Mouse (Mus musculus): ENCODE results near the gene Itsn1. TPM values are rescaled to one million over a fixed set of nuclear protein-coding genes. Genes with fewer than 3 reads are reported as not detected.

Gene Itsn1
- total and polyA plus RNA-seq, 2 experiments from 2014 or later, result 11.9 to 64.7 TPM

DNA sequence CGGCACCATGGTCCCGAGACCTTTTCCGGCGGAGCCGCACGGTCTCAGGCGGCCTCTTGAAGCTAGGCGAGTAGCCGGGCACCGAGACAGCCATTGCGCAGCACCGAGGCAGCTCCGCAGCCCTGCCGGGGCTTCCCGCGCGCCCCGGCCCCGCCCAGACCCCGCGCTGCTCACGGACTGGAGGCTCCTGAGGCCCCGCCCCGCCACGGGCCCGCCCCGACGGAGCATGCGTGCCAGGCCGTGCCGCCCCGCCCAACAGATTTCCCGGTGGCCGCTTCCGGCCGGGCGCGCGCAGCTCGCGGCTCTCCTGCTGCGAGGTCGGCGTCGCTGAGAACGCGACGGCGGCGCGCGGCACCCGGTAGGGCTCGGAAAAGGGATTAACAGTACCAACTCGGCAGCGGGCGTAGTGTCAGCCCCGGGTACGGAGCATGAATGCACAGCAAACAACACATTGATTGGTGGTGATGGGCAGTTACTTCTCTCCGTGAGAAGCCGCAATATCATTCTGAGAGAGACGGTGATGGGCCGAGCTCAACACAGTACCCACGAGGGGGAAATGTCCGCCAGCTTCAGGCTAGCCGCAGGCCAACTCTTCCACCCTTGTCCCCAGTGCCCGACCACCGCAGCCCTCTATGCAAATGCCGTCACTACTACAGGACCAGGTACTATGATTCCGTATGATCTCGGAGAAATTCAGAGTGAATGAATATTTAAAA lies 40.3 kb upstream of the Itsn1 start, which contains the start of gene Donson:
Gene Donson (minus strand): TSS at position 152 of the 716 bp plus-strand sequence.
- under 1% methylated on average over 65 of the region's 71 CpGs for WGBS
- DNase-seq (ENCODE audit: low spot score) (peak; percentile 84), ATAC-seq (ENCODE audit: insufficient read depth, low read depth) (peak; percentile 99)
- Histone ChIP-seq H3K4me2 (ENCODE audit: low read depth, low read length) (peak within 1 kb of the TSS; percentile 99), H3K27ac (ENCODE audit: low read depth) (peak within 1 kb of the TSS; percentile 78), H3K36me3 (replicated peaks; ENCODE audit: control insufficient read depth, insufficient read depth, low read length) (peaks cover 22% of the 10 kb centered on the region), H3K27me3 (ENCODE audit: control insufficient read depth, insufficient read depth, low read length) (no peaks in the 10 kb centered on the region), H3K4me3 (ENCODE audit: low read depth, low read length) (peak within 1 kb of the TSS; percentile 93), H3K4me1 (ENCODE audit: control insufficient read depth, insufficient read depth) (peaks cover 9% of the 10 kb centered on the region; the same call in 1 of the 2 replicates), H3K9ac (replicated peaks; ENCODE audit: low read depth, low read length) (peak within 1 kb of the TSS; percentile 84), H3K9me3 (replicated peaks; ENCODE audit: control insufficient read depth, low read length) (no peaks in the 10 kb centered on the region)
- TF ChIP-seq EP300 (IDR thresholded peaks at IDR 0.05; ENCODE audit: low read depth) (no peak), CTCF (IDR thresholded peaks at IDR 0.05; ENCODE audit: low read depth) (no peak)

DNA sequence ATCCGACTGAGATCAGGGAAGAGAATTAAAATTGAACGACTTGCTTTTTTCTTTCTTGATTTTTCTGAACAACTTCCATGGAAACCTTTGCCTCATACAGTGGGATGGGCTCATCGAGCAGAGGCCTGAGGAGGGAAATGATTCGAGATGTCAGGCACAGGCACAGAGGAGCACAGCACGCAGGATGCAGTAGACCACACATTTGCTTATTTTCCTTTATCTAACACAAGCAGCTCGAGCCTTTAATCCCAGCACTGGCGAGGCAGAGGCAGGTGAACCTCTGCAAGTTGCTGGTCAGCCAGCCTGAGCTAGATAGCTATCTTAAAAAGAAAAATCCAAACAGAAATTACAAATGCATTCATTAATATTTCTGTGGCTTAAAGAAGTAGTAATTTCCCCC lies 39.3 kb upstream of the Itsn1 start:
- H3K36me3 ChIP-seq (replicated peaks; ENCODE audit: control insufficient read depth, insufficient read depth, low read length), result peaks cover 12% of the 10 kb centered on the region; the same call in 1 of the 2 replicates
- H3K4me1 ChIP-seq (ENCODE audit: control insufficient read depth, insufficient read depth), result peaks cover 9% of the 10 kb centered on the region; the same call in 1 of the 2 replicates
- no peak overlapping the region for H3K4me2 ChIP-seq (ENCODE audit: low read depth, low read length)
- no peaks in the 10 kb centered on the region for H3K9me3 ChIP-seq (replicated peaks; ENCODE audit: control insufficient read depth, low read length)
- 50% methylated on average over 7 of the region's 7 CpGs for WGBS
- ATAC-seq (ENCODE audit: insufficient read depth, low read depth) (no peak), DNase-seq (ENCODE audit: low spot score) (no peak)
- no peak overlapping the region for H3K9ac ChIP-seq (replicated peaks; ENCODE audit: low read depth, low read length)
- no peak overlapping the region for H3K4me3 ChIP-seq (ENCODE audit: low read depth, low read length)
- TF ChIP-seq EP300 (IDR thresholded peaks at IDR 0.05; ENCODE audit: low read depth) (no peak), CTCF (IDR thresholded peaks at IDR 0.05; ENCODE audit: low read depth) (no peak)
- no peaks in the 10 kb centered on the region for H3K27me3 ChIP-seq (ENCODE audit: control insufficient read depth, insufficient read depth, low read length)
- H3K27ac ChIP-seq (ENCODE audit: low read depth), result no peak overlapping the region

DNA sequence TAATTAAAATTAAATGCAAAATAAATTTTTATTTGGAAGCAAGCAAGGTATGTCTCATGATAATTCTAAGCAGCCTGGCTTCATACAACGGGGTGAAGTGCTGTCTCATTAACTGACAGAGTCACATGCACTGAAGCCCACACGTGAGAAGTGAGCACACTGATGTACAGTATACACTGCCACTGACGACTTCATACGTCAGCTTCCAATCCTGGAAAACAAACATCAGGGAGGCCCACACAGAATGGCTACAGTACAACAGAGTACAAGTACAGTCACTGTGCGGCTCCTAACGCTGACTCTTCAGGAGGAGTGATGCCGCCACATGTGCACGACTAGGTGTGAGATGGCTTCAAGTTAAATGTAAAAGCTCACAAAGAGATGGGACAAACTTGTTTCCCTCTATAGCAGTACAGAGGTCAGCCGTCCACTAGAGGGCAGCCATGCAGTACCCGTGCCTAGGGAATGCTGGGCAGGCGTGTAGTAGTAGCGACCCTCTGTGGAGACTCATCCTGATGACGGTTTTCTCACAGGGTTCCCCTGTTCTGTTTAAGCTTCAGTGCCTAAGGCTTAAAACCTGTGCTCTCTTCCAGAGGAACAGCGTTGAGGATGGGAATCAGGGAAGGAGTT lies 34.5 kb upstream of the Itsn1 start:
- Histone ChIP-seq H3K4me3 (ENCODE audit: low read depth, low read length) (no peak overlapping the region), H3K4me2 (ENCODE audit: low read depth, low read length) (no peak overlapping the region), H3K4me1 (ENCODE audit: control insufficient read depth, insufficient read depth) (0 out of 2 replicates have a peak, but pooled peaks cover 3% of the 10 kb centered on the region), H3K36me3 (replicated peaks; ENCODE audit: control insufficient read depth, insufficient read depth, low read length) (peaks cover 20% of the 10 kb centered on the region), H3K27ac (ENCODE audit: low read depth) (no peak overlapping the region), H3K9me3 (replicated peaks; ENCODE audit: control insufficient read depth, low read length) (no peaks in the 10 kb centered on the region), H3K27me3 (ENCODE audit: control insufficient read depth, insufficient read depth, low read length) (no peaks in the 10 kb centered on the region), H3K9ac (replicated peaks; ENCODE audit: low read depth, low read length) (no peak overlapping the region)
- ATAC-seq (ENCODE audit: insufficient read depth, low read depth) (peak; percentile 93), DNase-seq (ENCODE audit: low spot score) (peak; percentile 79)
- WGBS, result 25% methylated on average over 14 of the region's 14 CpGs
- TF ChIP-seq EP300 (IDR thresholded peaks at IDR 0.05; ENCODE audit: low read depth), result no peak
- TF ChIP-seq CTCF (IDR thresholded peaks at IDR 0.05; ENCODE audit: low read depth), result peak; percentile 98

DNA sequence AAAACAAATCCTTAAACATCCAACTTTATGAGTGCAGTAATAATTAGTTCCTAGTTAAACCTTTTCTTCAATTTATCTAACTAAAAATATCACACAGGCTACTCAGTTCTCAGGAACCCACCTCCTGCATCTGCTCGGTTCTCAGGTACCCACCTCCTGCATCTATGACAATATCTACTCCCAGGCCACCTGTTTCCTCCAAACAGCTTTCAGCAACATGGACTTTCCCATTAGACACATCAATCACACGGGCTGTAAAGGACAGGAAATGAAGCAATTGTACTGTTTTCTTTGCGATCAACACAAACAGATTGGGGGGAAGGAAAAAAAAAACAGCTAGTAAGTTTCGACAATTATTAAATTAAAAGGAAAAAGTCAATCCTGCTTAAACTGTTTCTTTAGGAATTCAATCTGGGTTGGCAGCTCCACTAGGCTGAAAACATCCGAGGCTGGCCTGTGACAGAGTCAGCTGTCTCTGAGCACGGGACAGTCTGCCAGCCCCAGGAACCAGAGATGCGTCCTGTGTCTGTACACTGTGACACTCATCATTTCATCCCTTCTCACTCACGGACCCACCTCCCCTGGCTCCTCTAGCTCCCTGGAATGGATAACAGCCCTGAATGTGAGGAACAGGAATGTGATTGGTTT lies 33.8 kb upstream of the Itsn1 start:
- 48% methylated on average over 8 of the region's 8 CpGs for WGBS
- no peak for TF ChIP-seq CTCF (IDR thresholded peaks at IDR 0.05; ENCODE audit: low read depth)
- TF ChIP-seq EP300 (IDR thresholded peaks at IDR 0.05; ENCODE audit: low read depth), result no peak
- Histone ChIP-seq H3K27me3 (ENCODE audit: control insufficient read depth, insufficient read depth, low read length) (no peaks in the 10 kb centered on the region), H3K4me1 (ENCODE audit: control insufficient read depth, insufficient read depth) (no peaks in the 10 kb centered on the region), H3K4me2 (ENCODE audit: low read depth, low read length) (no peak overlapping the region), H3K4me3 (ENCODE audit: low read depth, low read length) (no peak overlapping the region), H3K36me3 (replicated peaks; ENCODE audit: control insufficient read depth, insufficient read depth, low read length) (peaks cover 23% of the 10 kb centered on the region), H3K27ac (ENCODE audit: low read depth) (no peak overlapping the region), H3K9me3 (replicated peaks; ENCODE audit: control insufficient read depth, low read length) (no peaks in the 10 kb centered on the region), H3K9ac (replicated peaks; ENCODE audit: low read depth, low read length) (no peak overlapping the region)
- ATAC-seq (ENCODE audit: insufficient read depth, low read depth) (no peak), DNase-seq (ENCODE audit: low spot score) (no peak)

DNA sequence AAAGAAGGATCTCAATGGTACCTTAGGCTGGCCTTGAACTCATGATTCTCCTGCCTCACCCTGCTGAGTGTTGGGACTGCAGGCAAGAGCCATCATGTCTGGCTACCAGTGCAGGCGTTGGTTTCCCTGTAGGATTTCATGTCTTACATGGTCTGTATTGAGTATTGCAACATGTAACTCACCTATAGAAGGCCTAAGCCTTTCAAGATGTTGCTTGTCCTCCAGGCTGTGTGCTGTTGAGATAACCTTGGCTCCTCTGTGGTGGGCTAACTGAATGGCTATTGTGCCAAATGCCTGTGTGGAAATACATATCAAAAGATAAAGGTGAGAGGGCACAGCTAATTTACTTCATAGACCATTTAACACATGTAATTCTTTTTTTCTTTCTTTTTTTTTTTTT lies 30.1 kb upstream of the Itsn1 start:
- H3K27me3 ChIP-seq (ENCODE audit: control insufficient read depth, insufficient read depth, low read length), result no peaks in the 10 kb centered on the region
- H3K9ac ChIP-seq (replicated peaks; ENCODE audit: low read depth, low read length), result no peak overlapping the region
- 87% methylated on average over 1 of the region's 1 CpGs for WGBS
- ATAC-seq (ENCODE audit: insufficient read depth, low read depth), result no peak
- DNase-seq (ENCODE audit: low spot score), result no peak
- H3K9me3 ChIP-seq (replicated peaks; ENCODE audit: control insufficient read depth, low read length), result no peaks in the 10 kb centered on the region
- H3K4me2 ChIP-seq (ENCODE audit: low read depth, low read length), result no peak overlapping the region
- no peak for TF ChIP-seq CTCF (IDR thresholded peaks at IDR 0.05; ENCODE audit: low read depth)
- TF ChIP-seq EP300 (IDR thresholded peaks at IDR 0.05; ENCODE audit: low read depth), result no peak
- no peaks in the 10 kb centered on the region for H3K4me1 ChIP-seq (ENCODE audit: control insufficient read depth, insufficient read depth)
- no peak overlapping the region for H3K27ac ChIP-seq (ENCODE audit: low read depth)
- H3K4me3 ChIP-seq (ENCODE audit: low read depth, low read length), result no peak overlapping the region
- peaks cover 39% of the 10 kb centered on the region for H3K36me3 ChIP-seq (replicated peaks; ENCODE audit: control insufficient read depth, insufficient read depth, low read length)

Data from heart, postnatal 0 days (tissue).